10 mouse cellular contexts compared by ENCODE assay signal in genomic region chr13:56252783-56253182, GRCm38 (mm10). TPM values are rescaled to one million over a fixed set of nuclear protein-coding genes. Genes with fewer than 3 reads are reported as not detected.
A peak's percentile ranks its signal among the peaks of the same experiment; 100 is the strongest.
DNase-seq lines count a peak whose midpoint lies in the region; ATAC-seq lines count a peak whose summit lies in the region.
"Had no signal": no experiment of that assay in that cellular context is flagged by ENCODE, and none has a peak within 500 bp of the region (broad histone marks: within the 10 kb centered on the region; RNA-seq: fewer than 3 reads in every experiment).

No protein-coding gene starts in this region.

- peak; percentile 46 for DNase-seq in retina, postnatal 1 day
- DNase-seq in retina, embryonic 14.5 days (ENCODE audit: low spot score), result no peak
- DNase-seq in limb, embryonic 10.5 days (ENCODE audit: low spot score), result no peak
- DNase-seq in gastrocnemius, postnatal 36 days, result no peak
- no peak for DNase-seq in thymus, postnatal 0 days (ENCODE audit: low spot score)
- DNase-seq: gastrocnemius, postnatal 25 days; liver, embryonic 13.5 days had no signal

- intact Hi-C loops in gastrocnemius, postnatal 36 days (cut with DNase I), result no loop called here

- H3K9me3 ChIP-seq in forebrain, embryonic 13.5 days (replicated peaks), result no peaks in the 10 kb centered on the region
- H3K9me3 ChIP-seq in limb, embryonic 10.5 days (replicated peaks), result no peaks in the 10 kb centered on the region
- H3K9me3 ChIP-seq in neural tube, embryonic 13.5 days, result no peaks in the 10 kb centered on the region
- H3K9me3 ChIP-seq: liver, embryonic 13.5 days had no signal

- peak overlapping the region; percentile 71 for H3K4me2 ChIP-seq in forebrain, embryonic 13.5 days
- peak overlapping the region; percentile 59 for H3K4me2 ChIP-seq in neural tube, embryonic 13.5 days

- H3K9ac ChIP-seq in forebrain, embryonic 13.5 days, result 0 out of 2 replicates have a peak overlapping the region, but pooled peaks have one; percentile 55
- no peak overlapping the region for H3K9ac ChIP-seq in neural tube, embryonic 13.5 days
- H3K9ac ChIP-seq: liver, embryonic 13.5 days had no signal

- 0 out of 2 replicates have a peak, but pooled peaks have one; percentile 21 for ATAC-seq in forebrain, embryonic 13.5 days
- peak; percentile 29; the same call in 1 of the 2 replicates for ATAC-seq in neural tube, embryonic 13.5 days (ENCODE audit: low read depth)

- H3K27me3 ChIP-seq in forebrain, embryonic 13.5 days, result peaks cover 99% of the 10 kb centered on the region
- peaks cover 100% of the 10 kb centered on the region for H3K27me3 ChIP-seq in limb, embryonic 10.5 days (ENCODE audit: low read depth, poor library complexity, severe bottlenecking)
- peaks cover 100% of the 10 kb centered on the region for H3K27me3 ChIP-seq in neural tube, embryonic 13.5 days

- H3K36me3 ChIP-seq in forebrain, embryonic 13.5 days (ENCODE audit: poor library complexity, severe bottlenecking), result no peaks in the 10 kb centered on the region
- H3K36me3 ChIP-seq in limb, embryonic 10.5 days, result no peaks in the 10 kb centered on the region
- no peaks in the 10 kb centered on the region for H3K36me3 ChIP-seq in neural tube, embryonic 13.5 days
- H3K36me3 ChIP-seq: G1E; liver, embryonic 13.5 days had no signal

- peak overlapping the region; percentile 38 for H3K4me3 ChIP-seq in forebrain, embryonic 13.5 days
- H3K4me3 ChIP-seq in limb, embryonic 10.5 days, result peak overlapping the region; percentile 53
- H3K4me3 ChIP-seq in neural tube, embryonic 13.5 days, result peak overlapping the region; percentile 37

- 7% methylated on average over 8 of the region's 8 CpGs for WGBS in forebrain, embryonic 13.5 days
- WGBS in limb, embryonic 10.5 days, result 13% methylated on average over 8 of the region's 8 CpGs
- 6% methylated on average over 8 of the region's 8 CpGs for WGBS in neural tube, embryonic 13.5 days

- peak overlapping the region; percentile 10; the same call in 1 of the 2 replicates for H3K27ac ChIP-seq in forebrain, embryonic 13.5 days
- H3K27ac ChIP-seq in limb, embryonic 10.5 days, result no peak overlapping the region
- 0 out of 2 replicates have a peak overlapping the region, but pooled peaks have one; percentile 13 for H3K27ac ChIP-seq in neural tube, embryonic 13.5 days (replicated peaks)
- H3K27ac ChIP-seq: liver, embryonic 13.5 days had no signal

- H3K4me1 ChIP-seq in forebrain, embryonic 13.5 days, result peaks cover 56% of the 10 kb centered on the region
- peaks cover 25% of the 10 kb centered on the region for H3K4me1 ChIP-seq in limb, embryonic 10.5 days
- peaks cover 60% of the 10 kb centered on the region for H3K4me1 ChIP-seq in neural tube, embryonic 13.5 days (replicated peaks)
- H3K4me1 ChIP-seq: liver, embryonic 13.5 days had no signal

RNA-seq across cellular contexts. Expression of gene Neurog1, which starts 0.8 kb away (rescaled TPM):
- polyA plus RNA-seq in forebrain, embryonic 13.5 days (2015; fragmentation: Nextera tagmentation; extraction: Ambion mirVana), result 13.0 and 13.1 TPM in 2 replicates
- 0.11 TPM in 1 of 2 replicates, not detected in the other for polyA plus RNA-seq in limb, embryonic 10.5 days (2016; fragmentation: Nextera tagmentation; extraction: Ambion mirVana)
- polyA plus RNA-seq in neural tube, embryonic 13.5 days (2015; fragmentation: Nextera tagmentation; extraction: Ambion mirVana), result 4.5 and 5.6 TPM in 2 replicates
- total RNA-seq in gastrocnemius, postnatal 36 days (2021), result not detected
- polyA plus RNA-seq in thymus, postnatal 0 days (2015; fragmentation: Nextera tagmentation; extraction: Ambion mirVana), result 0.12 TPM in 1 of 2 replicates, not detected in the other
- total RNA-seq: gastrocnemius, postnatal 25 days had no signal
- polyA plus RNA-seq: G1E; liver, embryonic 13.5 days had no signal

RNA-seq across cellular contexts. Expression of gene Cxcl14, which starts 43.6 kb away (rescaled TPM):
- polyA plus RNA-seq in forebrain, embryonic 13.5 days (2015; fragmentation: Nextera tagmentation; extraction: Ambion mirVana), result 6.6 and 11.3 TPM in 2 replicates
- 29.8 and 112 TPM in 2 replicates for polyA plus RNA-seq in limb, embryonic 10.5 days (2016; fragmentation: Nextera tagmentation; extraction: Ambion mirVana)
- polyA plus RNA-seq in neural tube, embryonic 13.5 days (2015; fragmentation: Nextera tagmentation; extraction: Ambion mirVana), result 3.0 and 11.7 TPM in 2 replicates
- total RNA-seq in gastrocnemius, postnatal 36 days (2021), result 10 to 100 TPM; 43.4 to 63.2 TPM
- 0.38 and 0.72 TPM in 2 replicates for polyA plus RNA-seq in thymus, postnatal 0 days (2015; fragmentation: Nextera tagmentation; extraction: Ambion mirVana)
- total RNA-seq: G1E had no signal
- polyA plus RNA-seq: G1E had no signal
